Mouse (Mus musculus) lung, adult 2 months (tissue): ENCODE data around the gene Rps6kc1.

Experiments
- CTCF ChIP-seq: fragments of 200-500 bp; IDR thresholded peaks from 2 replicates; pipeline ENCODE4 v1.5.1; 2011; ENCODE audit warnings: mild to moderate bottlenecking, low read length, control low read depth; ENCODE audit not compliant: insufficient read depth
- POLR2A ChIP-seq: fragments of 200-500 bp; IDR thresholded peaks from 2 replicates; pipeline ENCODE4 v1.6.1; 2011; ENCODE audit warnings: low read depth, mild to moderate bottlenecking, control low read depth, low read length, borderline replicate concordance; ENCODE audit errors: extremely low read depth

DNA sequence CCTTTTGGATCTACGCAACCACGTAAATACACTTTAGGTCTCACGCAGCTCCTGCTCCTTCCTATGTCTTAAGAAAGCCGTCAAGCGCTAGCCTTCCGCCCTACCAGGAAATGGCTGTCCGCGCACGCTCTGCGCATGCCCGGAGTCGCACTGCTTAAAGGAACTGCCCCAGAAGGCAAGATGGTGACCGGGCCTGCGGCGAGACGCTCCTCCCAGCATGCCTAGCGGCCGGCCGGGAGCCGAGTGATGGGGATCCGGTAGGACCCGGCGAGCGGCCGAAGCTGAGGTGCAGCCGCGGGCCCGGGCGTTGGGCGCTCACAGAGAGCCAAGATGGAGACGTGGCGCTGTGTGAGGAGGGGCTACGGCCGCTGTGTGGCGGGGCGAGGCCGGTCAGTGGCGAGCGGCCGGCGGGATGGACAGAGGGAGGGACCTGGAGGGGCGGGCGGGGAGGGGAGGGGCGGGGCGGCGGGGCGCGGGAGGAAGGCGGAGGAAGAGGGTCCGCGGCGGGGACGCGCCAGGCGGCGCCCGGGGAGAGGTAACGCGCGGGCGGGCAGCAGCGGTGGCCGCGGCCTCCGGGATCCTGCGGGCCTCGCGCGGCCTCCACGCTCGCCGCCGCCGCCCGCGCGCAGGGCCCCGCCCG, 16.9 kb upstream of the Rps6kc1 start:
- no peak for TF ChIP-seq CTCF
- TF ChIP-seq POLR2A = peak; percentile 72
